Mouse (Mus musculus): ENCODE data around the gene Ier2.

Gene Ier2

GRCm38 (mm10) chr8:84662581-84663065 lies at the start of gene Ier2:
Gene Ier2 (minus strand): TSS chr8:84662852.
- DNase-seq = peak; percentile 97 to 98

DNA sequence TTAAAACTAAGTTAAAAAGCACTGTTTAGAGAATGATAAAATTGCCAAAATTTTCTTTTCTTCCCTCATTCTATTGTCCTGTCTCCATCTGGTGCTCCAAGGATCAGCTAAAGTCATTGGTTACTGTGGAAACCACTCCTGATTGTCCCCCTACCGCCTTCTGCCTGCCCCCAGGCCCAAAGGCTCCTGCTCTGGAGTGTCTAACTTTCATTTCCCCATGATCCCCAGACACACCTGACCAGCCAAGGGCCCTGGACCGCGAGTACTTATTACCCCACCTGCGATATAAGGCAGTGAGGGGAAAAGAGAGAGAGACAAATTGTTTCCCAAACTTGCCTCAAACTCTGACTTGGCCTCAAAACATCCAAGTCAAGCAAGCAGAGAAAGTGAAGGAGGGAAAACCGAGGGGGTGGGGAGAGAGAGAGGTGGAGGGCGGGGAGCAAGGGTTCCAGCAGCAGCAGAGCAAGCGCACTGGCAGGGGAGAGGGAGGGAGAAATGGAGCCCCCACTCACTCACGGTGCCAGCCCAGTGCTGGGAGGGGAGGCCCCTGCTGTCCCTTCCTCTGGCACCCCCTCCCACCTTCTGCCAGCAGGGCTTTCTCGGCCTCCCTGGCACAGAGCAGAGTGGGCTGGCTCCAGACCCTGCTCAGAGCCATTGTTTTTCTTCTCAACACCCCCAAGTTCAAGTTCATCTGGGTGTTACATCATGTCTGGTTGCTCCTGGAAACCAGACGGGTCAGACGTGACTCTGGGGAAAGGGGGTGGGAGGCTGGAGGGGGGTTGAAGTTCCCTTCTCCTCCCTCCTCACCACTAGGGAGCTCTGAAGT lies 49.5 kb upstream of the Ier2 start:
- DNase-seq = peak; percentile 57 to 74

- peak in 1 of 2 experiments; percentile 69 for DNase-seq
Observed at GRCm38 (mm10) chr8:84711312-84711711, 48.7 kb upstream of the Ier2 start.

- no peak for DNase-seq
Observed at GRCm38 (mm10) chr8:84709931-84710330, 47.3 kb upstream of the Ier2 start.

- DNase-seq = peak; percentile 85 to 90
Observed at GRCm38 (mm10) chr8:84708774-84709475, 46.3 kb upstream of the Ier2 start.

GRCm38 (mm10) chr8:84708071-84708541 lies 45.5 kb upstream of the Ier2 start:
- DNase-seq = peak in 1 of 2 experiments; percentile 71

DNA sequence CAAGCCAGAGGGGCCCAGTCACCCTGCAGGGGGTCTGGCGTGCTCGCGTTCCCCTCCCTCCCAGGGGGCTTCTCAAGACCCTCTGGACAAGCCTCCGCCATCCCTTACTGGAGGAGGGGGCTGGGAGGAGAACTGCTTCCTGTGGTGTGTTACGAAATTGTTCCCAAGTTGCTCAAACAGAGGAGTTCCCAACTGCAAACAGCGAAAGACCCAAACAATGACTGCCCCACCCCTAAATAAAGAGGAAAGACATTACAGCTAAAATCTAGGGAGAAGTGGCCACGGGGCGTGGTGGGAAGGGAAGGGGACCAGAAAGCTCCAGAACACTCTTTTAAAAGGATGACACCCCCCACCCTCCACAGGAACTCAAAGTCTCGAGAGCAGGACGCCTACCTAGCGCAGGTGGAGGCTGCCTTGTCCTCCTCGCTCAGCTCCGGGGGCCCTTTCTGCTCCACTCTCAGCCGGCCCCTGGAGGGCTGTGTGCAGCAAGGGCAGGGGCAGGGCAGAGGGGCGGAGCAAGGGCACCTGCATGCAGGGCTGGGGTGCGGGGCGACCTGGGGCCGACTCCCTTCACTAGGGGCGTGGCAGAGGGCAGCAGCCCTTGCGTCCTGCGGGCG lies 44.7 kb upstream of the Ier2 start:
- peak; percentile 90 to 93 for DNase-seq

DNA sequence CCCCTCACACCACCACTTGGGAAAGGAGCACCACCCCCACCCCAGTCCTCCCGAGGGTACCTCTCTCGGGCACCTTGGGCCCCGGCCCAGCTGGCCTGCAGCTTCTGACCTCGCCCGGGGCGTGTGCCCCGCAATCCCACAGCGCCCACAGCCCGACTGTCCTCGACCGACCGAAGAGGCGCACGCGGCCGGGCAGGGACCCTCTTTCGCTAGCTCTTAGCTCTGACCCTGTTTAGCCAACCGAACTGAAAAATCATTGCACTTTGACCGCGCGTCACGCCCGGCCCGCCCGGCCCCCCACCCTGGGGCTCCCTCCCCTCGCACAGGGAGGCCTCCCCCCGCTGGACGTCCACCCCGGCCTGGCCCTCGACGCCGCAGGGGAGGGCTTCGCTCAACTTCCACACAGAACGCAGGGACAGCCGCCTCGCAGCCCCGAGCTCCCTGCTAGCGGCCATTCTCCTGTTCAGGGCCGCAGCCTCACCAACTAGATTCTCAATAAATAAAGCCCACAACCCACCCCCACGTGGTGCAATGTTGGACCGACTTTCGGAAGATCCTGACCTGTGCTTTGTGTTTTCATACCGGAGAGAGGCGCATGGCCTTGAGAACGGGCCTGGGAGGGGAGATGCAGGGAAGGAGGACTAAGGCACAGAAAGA lies 44.1 kb upstream of the Ier2 start:
- peak; percentile 69 to 70 for DNase-seq

DNA sequence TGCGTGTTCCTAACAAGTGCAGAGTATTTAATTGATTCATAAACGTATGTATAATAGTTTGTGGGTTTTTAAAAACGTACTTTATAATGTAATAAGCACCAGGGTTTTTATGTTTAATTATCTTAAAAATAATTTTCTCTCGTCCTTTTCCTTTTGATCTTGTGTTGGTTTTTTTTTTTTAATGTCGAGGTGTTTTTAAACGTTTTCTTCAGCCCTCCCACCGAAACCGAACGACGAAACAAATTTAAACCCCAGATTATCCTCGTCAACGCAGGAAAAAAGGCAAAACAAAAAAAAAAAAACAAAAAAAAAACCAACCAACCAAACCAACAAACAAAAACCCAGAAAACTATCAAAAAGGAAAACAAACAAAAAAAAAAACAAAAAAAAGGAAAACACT lies 43.3 kb upstream of the Ier2 start:
- no peak for DNase-seq

DNA sequence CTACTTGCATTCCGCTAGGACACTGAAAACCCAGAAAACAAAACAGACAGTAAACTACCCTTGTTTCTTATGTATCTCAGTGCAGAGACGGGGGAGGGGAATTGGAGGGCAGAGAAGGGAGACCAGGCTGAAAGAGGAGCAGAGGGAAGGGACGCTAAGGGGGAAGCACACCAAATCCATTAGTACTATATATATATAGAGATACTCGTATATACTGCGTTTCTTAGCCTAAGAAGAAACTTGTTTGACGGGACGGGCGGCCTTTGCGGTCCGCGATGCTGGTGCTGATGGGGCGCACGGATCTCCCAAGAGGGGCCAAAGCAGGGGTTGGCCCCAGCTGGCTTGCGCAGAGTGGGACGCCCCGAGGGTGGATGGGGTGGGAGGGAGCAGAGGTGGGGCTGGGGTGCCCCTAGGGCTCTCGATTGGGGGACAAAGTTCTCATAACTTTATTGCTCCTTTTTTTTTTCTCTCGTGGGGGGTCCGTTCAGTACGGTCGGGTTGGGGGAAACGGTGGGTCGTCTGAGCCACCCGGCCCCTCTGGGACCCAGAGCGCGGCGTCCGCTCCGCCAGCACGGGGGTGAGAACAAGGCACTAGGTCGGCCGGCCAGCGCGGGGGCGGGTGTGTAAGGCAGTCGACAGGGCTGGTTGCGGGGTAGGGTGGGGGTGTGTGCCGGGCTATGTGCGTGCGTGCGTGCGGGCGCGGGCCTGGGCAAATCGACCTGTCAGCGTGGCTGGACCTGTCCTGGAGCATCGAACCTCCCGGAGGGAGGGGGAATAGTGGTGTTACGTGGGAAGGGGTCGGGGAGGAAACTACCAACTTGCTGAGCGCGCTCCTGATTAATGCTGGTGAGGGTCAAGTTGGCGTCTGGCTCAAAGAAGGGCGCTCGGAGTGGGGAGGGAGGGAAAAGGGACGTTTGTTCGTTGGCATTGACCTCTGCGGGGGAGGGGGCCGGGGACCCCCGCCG lies 42.5 kb upstream of the Ier2 start:
- peak; percentile 53 to 55 for DNase-seq

DNA sequence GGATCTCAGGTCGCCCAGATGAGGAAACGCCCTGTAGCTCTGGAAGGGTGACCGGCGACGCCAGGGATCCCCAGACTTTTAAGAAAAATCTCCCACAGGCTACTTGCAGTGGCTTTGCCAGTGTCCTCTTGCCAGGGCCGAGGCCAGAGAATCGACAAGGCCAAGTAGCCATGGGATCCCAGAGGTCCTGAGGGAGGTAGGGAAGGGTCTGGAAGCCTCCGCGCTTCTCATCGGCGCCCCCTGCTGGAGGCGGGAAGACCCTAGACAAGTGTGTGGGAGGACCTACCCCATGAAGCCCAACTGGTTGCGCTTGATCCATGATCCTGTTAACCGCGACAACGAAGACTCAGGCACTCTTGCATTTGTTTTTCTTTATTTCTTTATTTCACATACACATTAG lies 41.7 kb upstream of the Ier2 start:
- peak; percentile 85 to 89 for DNase-seq

DNA sequence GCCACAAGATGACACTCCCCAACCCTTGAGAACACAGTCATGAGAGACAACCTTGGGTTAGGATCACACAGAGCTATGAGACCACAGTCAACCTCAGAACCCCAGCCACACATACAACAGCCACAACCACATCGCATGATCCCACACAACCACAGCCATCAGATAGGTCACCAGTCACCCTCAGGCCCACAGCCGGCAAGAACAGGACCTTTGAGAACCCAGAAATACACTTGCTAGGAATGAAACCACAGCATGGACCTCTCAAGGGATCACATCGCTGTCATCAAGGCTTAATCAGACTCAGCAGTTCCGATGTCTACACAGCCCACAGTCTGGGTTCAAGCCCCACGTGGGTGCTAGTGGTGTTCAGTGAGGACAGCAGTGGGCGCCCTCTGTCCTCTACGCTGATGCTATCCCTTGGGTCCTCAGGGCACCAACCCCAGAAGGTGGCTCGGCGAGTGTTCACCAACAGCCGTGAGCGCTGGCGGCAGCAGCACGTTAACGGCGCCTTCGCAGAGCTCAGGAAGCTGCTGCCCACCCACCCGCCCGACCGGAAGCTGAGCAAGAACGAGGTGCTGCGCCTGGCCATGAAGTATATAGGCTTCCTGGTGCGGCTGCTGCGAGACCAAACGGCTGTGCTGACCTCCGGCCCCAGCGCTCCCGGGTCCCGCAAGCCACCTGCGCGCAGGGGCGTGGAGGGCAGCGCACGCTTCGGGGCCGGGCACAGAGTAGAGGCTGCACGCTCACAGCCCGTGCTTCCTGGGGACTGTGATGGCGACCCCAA lies 41.0 kb upstream of the Ier2 start:
- DNase-seq = peak in 1 of 2 experiments; percentile 22

- DNase-seq = peak in 1 of 2 experiments; percentile 11
Observed at GRCm38 (mm10) chr8:84702963-84703465, 40.4 kb upstream of the Ier2 start.

- no peak for DNase-seq
Observed at GRCm38 (mm10) chr8:84702561-84702960, 39.9 kb upstream of the Ier2 start.

DNA sequence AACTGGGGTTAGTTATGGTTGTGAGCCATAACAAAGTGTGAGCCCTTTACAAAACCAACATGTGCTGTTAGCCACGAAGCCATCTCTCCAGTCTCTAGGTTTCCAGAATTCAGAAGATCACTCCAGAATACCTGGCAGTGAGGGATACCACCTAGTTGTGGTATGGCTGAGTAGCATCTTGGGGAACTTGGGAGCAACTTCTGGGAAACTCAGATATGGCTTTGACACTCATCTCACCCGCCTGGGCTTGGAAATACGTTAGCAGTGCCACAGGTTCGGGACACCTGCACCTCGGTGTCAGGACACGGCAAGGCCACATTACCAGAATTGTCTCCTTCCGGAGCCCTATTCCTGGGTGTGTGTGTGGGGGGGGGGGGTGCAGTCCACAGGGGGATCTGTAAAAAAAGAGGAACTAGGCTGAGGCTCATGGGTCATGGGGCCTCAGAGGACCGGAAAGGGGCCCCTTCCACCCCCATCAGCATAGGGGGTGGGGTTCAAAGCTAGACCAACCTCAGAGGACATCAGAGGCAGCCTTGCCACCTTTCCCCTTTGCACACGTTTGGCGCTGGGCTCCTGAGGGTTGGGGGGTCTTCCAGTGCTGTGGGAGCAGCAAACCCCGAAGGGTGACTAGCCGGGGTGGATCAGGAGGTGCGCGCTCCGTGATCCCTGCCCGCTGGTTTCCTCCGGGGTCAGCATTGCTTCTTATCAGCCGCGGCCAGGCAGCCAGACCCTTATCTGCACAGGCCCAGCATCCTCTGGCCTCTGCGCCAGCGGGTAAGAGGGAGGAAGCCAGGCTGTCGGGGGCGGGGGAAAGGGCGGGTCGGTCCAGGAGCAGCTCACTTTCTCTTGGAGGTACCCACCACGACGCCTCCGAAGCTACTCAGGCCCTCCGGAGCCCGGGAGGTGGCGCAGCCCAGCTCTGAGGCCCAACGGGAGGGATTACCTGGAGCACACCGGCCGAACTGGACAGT lies 38.6 kb upstream of the Ier2 start, which contains the start of gene Lyl1:
Gene Lyl1 (plus strand): TSS at position 517 of the 971 bp plus-strand sequence.
- DNase-seq = peak; percentile 88 to 90

DNA sequence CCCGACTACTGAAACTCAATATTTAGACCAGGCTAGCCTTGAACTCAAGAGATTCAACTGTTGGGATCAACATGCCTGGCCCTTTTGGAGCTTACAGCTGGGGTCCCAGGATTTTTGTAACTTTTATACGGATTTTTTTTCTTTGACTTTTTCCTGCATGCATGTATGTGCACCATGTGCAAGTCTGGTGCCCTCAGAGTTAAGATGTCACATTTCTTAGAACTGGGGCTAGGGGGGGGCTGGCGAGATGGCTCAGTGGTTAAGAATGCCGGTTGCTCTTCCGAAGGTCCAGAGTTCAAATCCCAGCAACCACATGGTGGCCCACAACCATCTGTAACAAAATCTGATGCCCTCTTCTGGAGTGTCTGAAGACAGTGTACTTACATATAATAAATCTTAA lies 37.9 kb upstream of the Ier2 start:
- DNase-seq = no peak

- peak; percentile 76 to 77 for DNase-seq
Observed at GRCm38 (mm10) chr8:84699861-84700322, 37.2 kb upstream of the Ier2 start.

- peak; percentile 88 to 92 for DNase-seq
Observed at GRCm38 (mm10) chr8:84698929-84699401, 36.3 kb upstream of the Ier2 start.

- DNase-seq = no peak
Observed at GRCm38 (mm10) chr8:84698288-84698687, 35.6 kb upstream of the Ier2 start.
